Mouse (Mus musculus): ENCODE data around the gene Slc35g3. TPM values are rescaled to one million over a fixed set of nuclear protein-coding genes. Genes with fewer than 3 reads are reported as not detected.

Slc35g3 gene
- polyA plus RNA-seq (2012; fragmentation: generic; extraction: Trizol) = 0.26 TPM

DNA sequence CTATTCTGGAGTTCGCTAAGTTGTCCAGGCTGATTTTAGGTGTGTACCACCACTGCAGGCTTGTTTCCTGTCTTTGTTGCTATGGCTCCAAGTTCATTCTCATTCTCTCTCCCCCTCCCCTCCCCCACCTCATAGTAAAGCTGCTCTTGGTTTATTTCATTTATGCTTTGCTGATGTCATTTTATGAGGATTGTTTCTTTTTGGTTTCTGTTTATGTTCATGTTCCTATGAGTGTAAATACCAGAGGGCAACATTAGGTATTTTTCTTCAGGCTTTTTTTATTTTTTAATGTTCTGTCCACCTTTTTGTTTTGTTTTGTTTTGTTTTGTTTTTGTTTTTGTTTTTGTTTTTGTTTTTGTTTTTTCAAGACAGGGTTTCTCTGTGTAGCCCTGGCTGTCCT is at the start of gene Slc35g3:
TSS of gene Slc35g3 (minus strand) at position 101 of the 400 bp plus-strand sequence.
- no peak within 1 kb of the TSS for H3K4me2 ChIP-seq (ENCODE audit: low read depth)
- no peaks in the 10 kb centered on the region for H3K36me3 ChIP-seq (ENCODE audit: control insufficient read depth, insufficient read depth)
- H3K27me3 ChIP-seq (ENCODE audit: control insufficient read depth, insufficient read depth, insufficient read length) = no peaks in the 10 kb centered on the region
- no peak within 1 kb of the TSS for H3ac ChIP-seq (ENCODE audit: control insufficient read depth, insufficient read length)
- no peak within 1 kb of the TSS for H3K4me3 ChIP-seq
- no peak for TF ChIP-seq POLR2AphosphoS2 (IDR thresholded peaks at IDR 0.05; ENCODE audit: insufficient read length, low read depth)
- TF ChIP-seq MAX (IDR thresholded peaks at IDR 0.05; ENCODE audit: low read depth) = no peak
- no peak for TF ChIP-seq TCF3 (IDR thresholded peaks at IDR 0.05; ENCODE audit: insufficient read length, low read depth)
- no peak for TF ChIP-seq MYOD1 (IDR thresholded peaks at IDR 0.05; ENCODE audit: control insufficient read depth in 1 of 3, insufficient read length in 2 of 3, low read depth in 2 of 3)
- no peak for TF ChIP-seq E2F4 (IDR thresholded peaks at IDR 0.05; ENCODE audit: insufficient read depth)
- TF ChIP-seq CEBPB (IDR thresholded peaks at IDR 0.05; ENCODE audit: insufficient read depth, poor library complexity, severe bottlenecking) = no peak
- no peak for TF ChIP-seq TCF12 (IDR thresholded peaks at IDR 0.05; ENCODE audit: insufficient read depth, poor library complexity, severe bottlenecking)
- no peak for TF ChIP-seq REST (IDR thresholded peaks at IDR 0.05; ENCODE audit: insufficient read depth, insufficient read length)
- TF ChIP-seq POLR2A (IDR thresholded peaks at IDR 0.05; ENCODE audit: insufficient read length, low read depth) = no peak
- no peak for TF ChIP-seq MYOG (IDR thresholded peaks at IDR 0.05; ENCODE audit: control insufficient read depth in 1 of 3, insufficient read depth in 1 of 3, insufficient read length in 2 of 3, low read depth in 2 of 3)
- TF ChIP-seq SRF (IDR thresholded peaks at IDR 0.05; ENCODE audit: control insufficient read depth, insufficient read length, low read depth) = no peak
- no peak for TF ChIP-seq USF1 (IDR thresholded peaks at IDR 0.05; ENCODE audit: low read depth)
- H3K79me2 ChIP-seq (ENCODE audit: control insufficient read depth, insufficient read depth) = peaks cover 16% of the 10 kb centered on the region

DNA sequence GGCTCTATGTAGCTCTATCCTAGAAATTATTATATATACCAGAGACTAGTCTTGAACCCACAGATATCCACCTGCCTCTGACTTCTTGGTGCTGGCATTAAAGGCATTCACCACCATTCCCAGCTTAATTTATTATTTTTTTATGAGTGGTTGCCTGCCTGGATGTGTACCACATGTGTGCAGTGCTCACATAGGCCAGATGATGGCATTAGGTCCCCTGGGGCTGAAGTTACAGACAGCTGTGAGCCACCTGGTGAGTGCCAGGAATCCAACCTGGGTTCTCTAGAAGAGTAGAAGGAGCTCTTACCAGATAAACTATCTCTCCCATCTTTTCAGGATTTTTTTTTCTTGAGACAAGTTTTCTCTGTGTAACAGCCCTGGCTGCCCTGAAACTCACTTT is 48.5 kb upstream of the Slc35g3 start:
- H3K4me3 ChIP-seq = no peak overlapping the region
- no peaks in the 10 kb centered on the region for H3K79me2 ChIP-seq (ENCODE audit: control insufficient read depth, insufficient read depth)
- H3K36me3 ChIP-seq (ENCODE audit: control insufficient read depth, insufficient read depth) = no peaks in the 10 kb centered on the region
- TF ChIP-seq CEBPB (IDR thresholded peaks at IDR 0.05; ENCODE audit: insufficient read depth, poor library complexity, severe bottlenecking) (no peak), POLR2AphosphoS2 (IDR thresholded peaks at IDR 0.05; ENCODE audit: insufficient read length, low read depth) (no peak), E2F4 (IDR thresholded peaks at IDR 0.05; ENCODE audit: insufficient read depth) (no peak), MYOD1 (IDR thresholded peaks at IDR 0.05; ENCODE audit: control insufficient read depth in 1 of 3, insufficient read length in 2 of 3, low read depth in 2 of 3) (no peak), MYOG (IDR thresholded peaks at IDR 0.05; ENCODE audit: control insufficient read depth in 1 of 3, insufficient read depth in 1 of 3, insufficient read length in 2 of 3, low read depth in 2 of 3) (no peak), TCF12 (IDR thresholded peaks at IDR 0.05; ENCODE audit: insufficient read depth, poor library complexity, severe bottlenecking) (no peak), TCF3 (IDR thresholded peaks at IDR 0.05; ENCODE audit: insufficient read length, low read depth) (no peak), MAX (IDR thresholded peaks at IDR 0.05; ENCODE audit: low read depth) (no peak), USF1 (IDR thresholded peaks at IDR 0.05; ENCODE audit: low read depth) (no peak), POLR2A (IDR thresholded peaks at IDR 0.05; ENCODE audit: insufficient read length, low read depth) (no peak), REST (IDR thresholded peaks at IDR 0.05; ENCODE audit: insufficient read depth, insufficient read length) (no peak), SRF (IDR thresholded peaks at IDR 0.05; ENCODE audit: control insufficient read depth, insufficient read length, low read depth) (no peak)
- no peaks in the 10 kb centered on the region for H3K27me3 ChIP-seq (ENCODE audit: control insufficient read depth, insufficient read depth, insufficient read length)
- H3K4me2 ChIP-seq (ENCODE audit: low read depth) = no peak overlapping the region
- H3ac ChIP-seq (ENCODE audit: control insufficient read depth, insufficient read length) = no peak overlapping the region

DNA sequence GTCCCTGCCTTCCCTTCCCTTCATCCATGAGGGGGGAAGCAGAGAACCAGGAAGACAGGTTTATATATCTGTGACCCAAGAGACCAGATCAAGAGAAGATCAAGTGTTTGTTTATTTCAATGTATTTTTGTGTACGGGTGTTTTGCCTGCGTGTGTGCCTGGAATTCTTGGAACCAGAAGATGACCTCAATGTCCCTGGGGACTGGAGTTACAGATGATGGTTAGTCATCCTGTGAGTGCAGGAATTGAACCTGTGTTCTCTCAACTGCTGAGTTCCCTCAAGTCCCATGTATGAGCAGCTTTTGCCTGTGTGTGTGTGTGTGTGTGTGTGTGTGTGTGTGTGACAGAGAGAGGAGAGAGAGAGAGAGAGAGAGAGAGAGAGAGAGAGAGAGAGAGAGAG is 45.9 kb upstream of the Slc35g3 start:
- no peak for TF ChIP-seq SRF (IDR thresholded peaks at IDR 0.05; ENCODE audit: control insufficient read depth, insufficient read length, low read depth)
- TF ChIP-seq TCF12 (IDR thresholded peaks at IDR 0.05; ENCODE audit: insufficient read depth, poor library complexity, severe bottlenecking) = no peak
- TF ChIP-seq POLR2AphosphoS2 (IDR thresholded peaks at IDR 0.05; ENCODE audit: insufficient read length, low read depth) = no peak
- no peak for TF ChIP-seq E2F4 (IDR thresholded peaks at IDR 0.05; ENCODE audit: insufficient read depth)
- Histone ChIP-seq H3K4me2 (ENCODE audit: low read depth) (no peak overlapping the region), H3K4me3 (no peak overlapping the region), H3K79me2 (ENCODE audit: control insufficient read depth, insufficient read depth) (no peaks in the 10 kb centered on the region), H3K36me3 (ENCODE audit: control insufficient read depth, insufficient read depth) (no peaks in the 10 kb centered on the region), H3ac (ENCODE audit: control insufficient read depth, insufficient read length) (no peak overlapping the region), H3K27me3 (ENCODE audit: control insufficient read depth, insufficient read depth, insufficient read length) (no peaks in the 10 kb centered on the region)

DNA sequence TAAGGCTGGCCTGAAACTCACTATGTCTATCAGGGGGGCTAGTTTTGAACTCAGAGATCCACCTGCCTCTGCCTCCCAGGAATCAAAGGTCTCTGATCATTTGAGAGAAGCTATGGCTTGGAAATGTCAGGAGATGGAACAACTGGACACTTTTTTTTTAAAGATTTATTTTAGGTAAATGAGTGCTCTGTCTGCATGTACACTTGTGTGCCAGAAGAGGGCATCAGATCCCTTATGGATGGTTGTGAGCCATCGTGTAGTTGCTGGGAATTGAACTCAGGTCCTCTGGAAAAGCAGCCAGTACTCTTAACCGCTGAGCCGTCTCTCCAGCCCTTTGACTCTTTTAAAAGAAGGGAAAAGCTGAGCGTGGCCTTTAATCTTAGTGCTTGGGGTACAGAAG is 44.6 kb upstream of the Slc35g3 start:
- no peak overlapping the region for H3K4me2 ChIP-seq (ENCODE audit: low read depth)
- H3K4me3 ChIP-seq = no peak overlapping the region
- no peaks in the 10 kb centered on the region for H3K36me3 ChIP-seq (ENCODE audit: control insufficient read depth, insufficient read depth)
- H3K27me3 ChIP-seq (ENCODE audit: control insufficient read depth, insufficient read depth, insufficient read length) = no peaks in the 10 kb centered on the region
- no peak overlapping the region for H3ac ChIP-seq (ENCODE audit: control insufficient read depth, insufficient read length)
- TF ChIP-seq SRF (IDR thresholded peaks at IDR 0.05; ENCODE audit: control insufficient read depth, insufficient read length, low read depth) (no peak), MYOD1 (IDR thresholded peaks at IDR 0.05; ENCODE audit: control insufficient read depth in 1 of 3, insufficient read length in 2 of 3, low read depth in 2 of 3) (no peak), REST (IDR thresholded peaks at IDR 0.05; ENCODE audit: insufficient read depth, insufficient read length) (no peak), USF1 (IDR thresholded peaks at IDR 0.05; ENCODE audit: low read depth) (no peak), POLR2A (IDR thresholded peaks at IDR 0.05; ENCODE audit: insufficient read length, low read depth) (no peak), MAX (IDR thresholded peaks at IDR 0.05; ENCODE audit: low read depth) (no peak), TCF3 (IDR thresholded peaks at IDR 0.05; ENCODE audit: insufficient read length, low read depth) (no peak), MYOG (IDR thresholded peaks at IDR 0.05; ENCODE audit: control insufficient read depth in 1 of 3, insufficient read depth in 1 of 3, insufficient read length in 2 of 3, low read depth in 2 of 3) (no peak), CEBPB (IDR thresholded peaks at IDR 0.05; ENCODE audit: insufficient read depth, poor library complexity, severe bottlenecking) (no peak), POLR2AphosphoS2 (IDR thresholded peaks at IDR 0.05; ENCODE audit: insufficient read length, low read depth) (no peak), E2F4 (IDR thresholded peaks at IDR 0.05; ENCODE audit: insufficient read depth) (no peak), TCF12 (IDR thresholded peaks at IDR 0.05; ENCODE audit: insufficient read depth, poor library complexity, severe bottlenecking) (no peak)
- H3K79me2 ChIP-seq (ENCODE audit: control insufficient read depth, insufficient read depth) = no peaks in the 10 kb centered on the region

Data from myocyte (in vitro differentiated cells).